Mouse (Mus musculus) cortical plate, adult 2 months (tissue): ENCODE measurements around the gene Polr3h. TPM values are rescaled to one million over a fixed set of nuclear protein-coding genes. Genes with fewer than 3 reads are reported as not detected.
A peak's percentile ranks its signal among the peaks of the same experiment; 100 is the strongest.

Experiments
- H3K27ac ChIP-seq: fragments of 200-500 bp; 2 replicates; pipeline ENCODE4 v1.5.1; 2012; ENCODE audit warnings: low read length, control low read depth, inconsistent platforms; ENCODE audit not compliant: insufficient read depth
- H3K4me1 ChIP-seq: fragments of 200-500 bp; 2 replicates; pipeline ENCODE4 v1.6.1; 2011; ENCODE audit warnings: low read length; ENCODE audit not compliant: control insufficient read depth, insufficient read depth
- H3K4me3 ChIP-seq: fragments of 200-500 bp; 2 replicates; pipeline ENCODE4 v1.5.1; 2011; ENCODE audit warnings: mild to moderate bottlenecking, low read length, control low read depth; ENCODE audit not compliant: insufficient read depth
- CTCF ChIP-seq: fragments of 200-500 bp; IDR thresholded peaks from 2 replicates; pipeline ENCODE4 v1.5.1; 2011; ENCODE audit warnings: mild to moderate bottlenecking, control low read depth, low read length; ENCODE audit not compliant: insufficient read depth; ENCODE audit errors: extremely low read depth
- POLR2A ChIP-seq: fragments of 200-500 bp; IDR thresholded peaks from 2 replicates; pipeline ENCODE4 v1.6.1; 2011; ENCODE audit warnings: mild to moderate bottlenecking, low read length, control low read depth; ENCODE audit not compliant: insufficient read depth; ENCODE audit errors: extremely low read depth
- polyA plus RNA-seq: library from polyadenylated mRNA; depleted of rRNA; stranded (reverse); fragments of >200 nt; gene quantifications from 2 replicates; pipeline ENCODE4 v1.2.3, GENCODE M21; 2012

Polr3h gene
- polyA plus RNA-seq, 1 experiment, result 61.5 TPM

DNA sequence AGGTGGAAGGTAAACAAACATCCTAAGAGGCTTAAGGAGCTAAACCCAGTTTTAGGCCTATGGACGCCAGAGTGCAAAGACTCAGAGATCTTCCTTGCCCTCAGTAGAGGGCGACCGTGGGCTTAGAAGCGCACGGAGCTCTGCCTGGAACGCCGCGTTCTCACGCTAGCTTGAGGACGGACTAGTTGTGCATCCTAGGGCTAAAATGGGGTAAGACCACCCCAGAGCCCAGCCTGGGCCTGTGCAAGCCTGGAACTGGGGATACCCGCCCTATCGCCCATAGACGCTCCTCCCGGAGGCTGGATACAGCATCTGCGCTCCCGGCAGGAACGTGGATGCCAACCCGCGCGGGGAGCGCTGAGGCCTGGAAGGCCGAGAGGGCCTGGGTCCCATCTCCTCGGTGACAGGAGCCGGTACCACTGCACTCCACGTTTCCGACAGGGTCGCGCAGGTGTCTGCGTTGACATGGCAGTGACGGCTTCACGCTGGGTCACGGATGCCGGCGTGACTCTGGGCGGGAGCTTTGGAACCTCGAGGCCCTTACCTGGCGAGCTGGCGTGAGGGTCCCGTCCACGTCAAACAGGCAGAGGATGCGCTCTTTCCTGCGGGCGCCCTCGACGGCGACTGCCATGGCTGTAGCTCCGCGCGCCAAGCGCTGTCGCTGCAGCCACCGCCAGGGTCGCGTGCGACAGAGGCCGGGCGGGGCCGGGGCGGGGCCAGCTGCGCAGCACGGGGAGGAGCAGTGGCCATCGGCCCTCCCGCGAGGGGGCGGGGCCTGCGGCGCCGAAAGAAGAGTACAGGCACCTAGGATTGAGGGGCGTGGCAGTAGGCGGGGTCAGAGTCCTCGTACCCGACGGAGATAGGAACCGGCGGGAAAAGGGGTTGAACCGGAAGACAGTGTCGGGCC lies 34.4 kb upstream of the Polr3h start, which contains the start of gene Pmm1:
Pmm1 (minus strand) TSS at position 760 of the 907 bp plus-strand sequence.
- peak within 1 kb of the TSS; percentile 96 for H3K27ac ChIP-seq
- peak within 1 kb of the TSS; percentile 81 for H3K4me3 ChIP-seq
- peaks cover 12% of the 10 kb centered on the region; the same call in 1 of the 2 replicates for H3K4me1 ChIP-seq
- TF ChIP-seq CTCF, result peak; percentile 75
- peak; percentile 57; the same call in 1 of the 2 replicates for TF ChIP-seq POLR2A

DNA sequence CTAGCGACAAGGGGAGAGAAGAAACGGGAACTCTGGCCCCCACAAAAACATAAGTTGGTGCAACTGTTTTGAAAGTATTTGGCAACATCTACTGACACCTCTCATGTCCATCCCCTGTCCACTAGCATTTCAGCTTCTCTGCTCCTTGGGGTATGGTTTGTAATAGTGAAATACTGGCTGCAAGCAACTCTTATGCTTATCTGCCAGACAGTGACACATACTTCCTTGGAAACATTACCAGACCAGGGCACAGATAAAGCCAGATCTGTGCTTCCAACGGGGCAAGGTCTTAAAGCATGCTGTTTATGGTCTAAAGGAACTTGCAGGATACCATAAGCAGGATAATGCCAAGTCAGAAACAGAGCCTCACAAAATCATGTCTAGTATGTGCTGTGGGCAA lies 32.9 kb upstream of the Polr3h start:
- H3K27ac ChIP-seq, result no peak overlapping the region
- peaks cover 12% of the 10 kb centered on the region; the same call in 1 of the 2 replicates for H3K4me1 ChIP-seq
- TF ChIP-seq POLR2A, result no peak
- no peak for TF ChIP-seq CTCF
- H3K4me3 ChIP-seq, result no peak overlapping the region

DNA sequence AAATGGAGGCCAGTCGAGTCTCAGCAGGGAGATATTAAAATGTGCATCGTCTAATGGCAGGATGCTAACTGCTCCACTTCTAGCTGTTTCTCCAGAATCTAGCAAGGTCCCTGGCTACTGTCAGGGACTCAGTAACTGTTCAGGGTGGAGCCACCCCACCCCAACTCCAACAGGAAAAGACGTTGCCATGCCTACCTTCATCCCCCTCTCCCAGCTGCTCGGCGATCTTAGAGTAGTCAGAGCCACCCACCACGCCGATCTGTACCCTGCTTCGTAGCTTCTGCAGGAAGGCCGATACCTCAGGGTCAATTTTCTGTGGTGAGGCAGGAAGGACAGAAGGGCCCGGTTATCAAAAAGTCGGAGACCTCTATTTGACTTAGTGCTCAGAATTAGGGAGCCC lies 31.6 kb upstream of the Polr3h start:
- Histone ChIP-seq H3K4me1 (peaks cover 12% of the 10 kb centered on the region; the same call in 1 of the 2 replicates), H3K4me3 (0 out of 2 replicates have a peak overlapping the region, but pooled peaks have one; percentile 4), H3K27ac (no peak overlapping the region)
- TF ChIP-seq POLR2A (0 out of 2 replicates have a peak, but pooled peaks have one; percentile 5), CTCF (no peak)

DNA sequence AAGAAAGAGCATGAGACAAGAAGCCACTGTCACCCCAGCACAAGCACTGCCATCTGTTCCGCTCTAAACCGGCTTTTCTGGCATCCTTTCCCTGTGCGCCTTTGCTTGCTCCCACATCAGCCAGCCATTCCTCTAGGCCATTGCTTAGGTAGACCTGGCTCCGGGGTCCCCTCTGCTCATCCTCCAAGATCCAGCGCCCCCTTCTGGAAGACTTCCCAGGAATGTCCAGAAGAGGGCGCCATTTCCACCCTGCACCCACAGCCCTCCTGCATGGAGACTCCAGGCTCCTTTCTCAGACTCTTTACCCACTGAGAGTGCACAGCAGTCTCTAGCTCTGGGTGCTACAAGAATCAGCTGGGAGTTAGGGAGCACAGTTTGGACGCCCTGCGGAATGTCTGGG lies 30.4 kb upstream of the Polr3h start:
- Histone ChIP-seq H3K4me1 (peaks cover 12% of the 10 kb centered on the region; the same call in 1 of the 2 replicates), H3K4me3 (no peak overlapping the region), H3K27ac (0 out of 2 replicates have a peak overlapping the region, but pooled peaks have one; percentile 0)
- peak; percentile 77 for TF ChIP-seq CTCF
- no peak for TF ChIP-seq POLR2A

DNA sequence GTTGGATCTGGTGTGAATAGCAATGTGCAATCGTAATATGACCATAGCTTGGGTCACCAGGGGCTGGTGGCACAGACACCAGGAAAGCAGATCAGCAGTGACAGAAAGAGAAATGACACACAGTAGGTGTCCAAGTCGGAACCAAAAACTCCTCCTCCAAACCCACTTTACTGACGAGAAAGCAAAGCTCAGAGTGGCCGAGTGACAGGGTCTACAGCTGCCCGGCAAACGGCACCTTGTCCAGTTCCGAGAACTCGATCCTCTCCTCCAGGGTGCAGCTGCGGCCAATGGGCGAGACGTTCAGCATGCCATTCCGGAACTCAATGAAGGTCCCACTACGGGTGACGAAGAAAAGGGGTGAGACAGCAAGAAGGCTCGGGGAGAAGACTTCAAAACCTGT lies 29.4 kb upstream of the Polr3h start:
- Histone ChIP-seq H3K4me3 (no peak overlapping the region), H3K4me1 (peaks cover 12% of the 10 kb centered on the region; the same call in 1 of the 2 replicates), H3K27ac (no peak overlapping the region)
- no peak for TF ChIP-seq CTCF
- TF ChIP-seq POLR2A, result no peak

DNA sequence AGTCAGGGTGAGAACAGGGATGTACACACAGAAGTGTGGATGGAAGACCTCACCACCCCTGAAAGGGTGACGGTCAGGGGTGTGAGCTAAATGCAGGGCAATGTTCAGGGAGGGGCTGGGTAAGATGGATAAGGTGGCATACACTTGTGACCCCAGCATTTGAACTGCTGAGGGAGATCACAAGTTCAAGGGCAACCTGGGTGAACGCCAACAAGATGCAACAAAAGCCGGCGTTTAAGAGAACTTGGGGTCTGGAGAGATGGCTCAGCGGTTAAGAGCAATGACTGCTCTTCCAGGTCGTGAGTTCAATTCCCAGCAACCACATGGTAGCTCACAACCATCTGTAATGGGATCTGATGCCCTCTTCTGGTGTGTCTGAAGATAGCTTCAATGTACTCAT lies 28.7 kb upstream of the Polr3h start:
- H3K4me3 ChIP-seq, result no peak overlapping the region
- no peak overlapping the region for H3K27ac ChIP-seq
- TF ChIP-seq POLR2A, result no peak
- no peak for TF ChIP-seq CTCF
- H3K4me1 ChIP-seq, result peaks cover 12% of the 10 kb centered on the region; the same call in 1 of the 2 replicates

DNA sequence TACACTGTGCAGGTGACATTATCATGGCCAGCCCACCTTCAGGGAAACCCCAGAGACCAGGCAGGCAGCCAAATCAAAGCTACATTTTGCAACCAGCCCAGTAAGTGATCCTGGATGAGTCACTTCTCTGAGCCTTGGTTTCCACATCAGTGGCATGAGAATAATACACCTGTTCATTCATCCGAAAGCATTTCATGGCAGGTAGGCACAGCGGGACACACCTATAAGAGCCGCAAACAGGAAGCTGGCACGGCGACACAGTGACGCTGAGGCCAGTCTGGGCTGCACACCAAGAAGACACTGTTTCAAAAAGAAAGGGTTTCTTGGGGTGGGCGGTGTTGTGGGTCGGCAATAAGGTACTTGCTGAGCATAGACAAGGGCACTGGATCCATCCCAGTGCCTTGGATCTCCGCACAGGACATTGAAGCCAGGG lies 28.1 kb upstream of the Polr3h start:
- TF ChIP-seq CTCF, result no peak
- no peak for TF ChIP-seq POLR2A
- H3K4me1 ChIP-seq, result peaks cover 11% of the 10 kb centered on the region; the same call in 1 of the 2 replicates
- no peak overlapping the region for H3K27ac ChIP-seq
- H3K4me3 ChIP-seq, result no peak overlapping the region

DNA sequence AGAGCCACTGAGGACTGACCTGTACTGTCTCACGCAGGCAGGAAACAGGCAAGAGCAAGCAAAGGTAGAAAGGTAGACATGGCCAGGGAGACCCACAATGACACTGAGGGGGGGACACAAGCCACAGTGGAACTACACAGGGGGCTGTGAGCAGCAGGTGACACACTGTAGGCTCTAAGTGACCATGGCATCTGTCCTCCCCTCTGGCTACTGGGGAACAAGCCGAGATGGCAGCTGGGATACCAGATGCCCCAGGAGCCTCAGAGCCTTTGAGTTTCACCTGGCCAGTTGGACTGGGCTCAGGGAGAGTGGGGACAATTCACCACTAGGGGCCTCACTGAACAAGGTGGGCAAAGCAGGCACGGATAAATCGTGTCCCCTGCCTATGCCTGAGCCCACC lies 26.3 kb upstream of the Polr3h start:
- H3K4me3 ChIP-seq, result no peak overlapping the region
- TF ChIP-seq POLR2A (no peak), CTCF (no peak)
- H3K4me1 ChIP-seq, result peaks cover 6% of the 10 kb centered on the region; the same call in 1 of the 2 replicates
- H3K27ac ChIP-seq, result no peak overlapping the region

DNA sequence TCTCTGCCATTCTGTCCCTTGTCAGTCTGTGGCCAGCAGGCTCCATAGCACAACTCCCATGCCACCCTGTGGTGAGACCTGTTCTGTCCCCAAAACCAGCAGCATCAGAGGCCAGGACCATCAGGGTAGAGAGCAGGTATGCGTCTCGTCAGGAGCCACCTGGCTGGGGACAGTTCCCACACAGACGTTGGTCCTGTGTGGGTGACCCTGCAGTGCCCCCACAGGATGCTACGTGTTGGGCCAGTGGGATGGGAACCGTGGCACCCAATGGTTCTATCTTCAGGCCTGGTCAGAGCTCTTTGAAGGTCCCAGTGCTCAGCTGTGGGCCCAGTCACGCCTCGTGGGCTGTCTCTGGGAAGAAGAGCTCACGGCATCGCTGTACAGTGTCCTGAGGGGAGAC lies 25.1 kb upstream of the Polr3h start:
- no peaks in the 10 kb centered on the region for H3K4me1 ChIP-seq
- H3K27ac ChIP-seq, result no peak overlapping the region
- no peak for TF ChIP-seq CTCF
- TF ChIP-seq POLR2A, result no peak
- H3K4me3 ChIP-seq, result no peak overlapping the region

DNA sequence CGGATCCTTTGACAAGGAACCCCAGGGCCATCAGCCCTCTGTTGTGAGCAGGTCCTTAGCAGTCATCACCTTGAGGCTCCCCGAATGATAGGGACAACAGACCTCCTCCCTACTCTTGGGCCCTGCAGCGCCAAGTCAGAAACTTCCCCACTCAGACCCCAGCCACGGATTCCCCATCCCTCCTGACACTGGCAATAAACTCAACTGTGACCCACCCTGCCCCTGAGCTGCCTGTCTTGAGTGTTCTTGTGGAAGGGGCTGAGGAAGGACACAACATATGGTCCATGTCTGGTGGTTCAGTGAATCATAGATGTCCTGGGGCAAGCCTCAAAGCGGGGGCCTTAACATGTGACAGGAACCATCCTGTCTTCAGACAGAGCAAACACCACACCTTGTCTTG lies 24.7 kb upstream of the Polr3h start:
- TF ChIP-seq POLR2A (no peak), CTCF (no peak)
- Histone ChIP-seq H3K4me3 (no peak overlapping the region), H3K27ac (no peak overlapping the region), H3K4me1 (no peaks in the 10 kb centered on the region)
